Mouse (Mus musculus): Measurements from ENCODE around the gene Zfp410.
"Not testable (repeated sequence)": the region's sequence is repeated elsewhere in the genome, so short reads cannot be mapped to it uniquely, and the experiment has no call there.

The Zfp410 gene

DNA sequence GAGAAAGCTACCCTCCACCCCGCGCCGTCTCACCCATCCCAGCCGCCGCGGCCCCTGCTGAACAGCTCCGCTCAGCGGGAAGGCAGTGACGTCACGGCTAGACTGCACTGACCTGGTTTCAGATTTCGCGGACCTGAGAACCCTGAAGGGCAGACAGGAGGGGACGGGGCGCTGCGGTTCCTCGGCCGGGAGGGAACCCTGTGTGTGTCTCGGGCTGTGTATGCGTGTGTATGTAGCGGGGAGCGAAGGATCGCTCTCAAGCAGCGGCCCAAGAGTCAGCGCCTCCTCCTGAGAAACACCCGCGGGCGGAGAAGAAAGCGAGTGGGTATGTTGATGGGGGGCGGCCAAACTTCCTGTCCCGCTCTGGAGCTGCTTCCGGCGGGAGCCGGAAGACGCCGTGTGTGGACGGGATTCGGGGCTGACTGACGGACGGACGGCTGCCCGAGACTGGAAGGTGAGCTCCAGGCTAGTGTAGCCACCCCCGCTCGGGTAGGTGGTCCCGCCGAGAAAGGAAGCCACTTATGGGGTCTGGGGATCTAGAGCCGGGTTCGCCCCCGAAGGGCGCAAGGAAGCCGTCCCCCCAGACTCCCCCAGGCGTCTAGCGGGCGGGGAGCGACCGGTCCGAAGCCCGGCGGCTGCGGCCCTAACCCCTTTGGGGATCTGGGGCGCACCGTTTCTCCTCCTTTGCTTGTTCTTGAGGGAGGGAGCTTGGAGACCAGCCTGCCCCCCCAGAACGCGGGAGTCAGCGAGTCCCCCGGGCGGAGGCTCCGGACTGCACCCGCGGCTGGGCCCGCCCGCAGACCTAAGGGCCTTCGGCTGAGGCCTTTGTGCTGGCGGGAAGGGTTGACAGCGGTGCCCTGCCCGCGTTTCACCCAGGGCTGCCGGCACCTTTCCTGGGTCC lies at the start of gene Zfp410:
Zfp410 (plus strand) TSS at position 132 of the 901 bp plus-strand sequence.
- DNase-seq: peak; percentile 91 to 92

DNA sequence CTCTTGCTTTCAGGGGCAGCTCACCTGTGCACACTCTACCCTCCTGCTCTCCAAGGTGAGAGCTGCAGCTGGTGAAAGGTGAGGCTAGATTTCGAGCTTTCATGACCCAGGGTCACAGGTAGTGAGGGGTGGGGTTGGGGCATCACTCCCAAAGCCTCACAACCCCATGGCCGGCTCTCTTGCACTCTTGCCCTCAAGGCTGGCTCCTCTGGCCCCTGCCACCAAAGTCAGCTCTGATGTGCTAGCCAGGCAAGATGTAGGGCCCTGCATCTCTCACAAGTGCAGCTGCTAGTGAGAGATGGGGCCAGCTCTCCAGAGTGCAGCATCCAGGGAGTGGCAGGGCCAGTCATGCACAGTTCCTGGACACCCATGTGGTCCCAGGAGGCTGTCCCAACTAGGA lies 49.4 kb upstream of the Zfp410 start:
- DNase-seq: no peak

DNA sequence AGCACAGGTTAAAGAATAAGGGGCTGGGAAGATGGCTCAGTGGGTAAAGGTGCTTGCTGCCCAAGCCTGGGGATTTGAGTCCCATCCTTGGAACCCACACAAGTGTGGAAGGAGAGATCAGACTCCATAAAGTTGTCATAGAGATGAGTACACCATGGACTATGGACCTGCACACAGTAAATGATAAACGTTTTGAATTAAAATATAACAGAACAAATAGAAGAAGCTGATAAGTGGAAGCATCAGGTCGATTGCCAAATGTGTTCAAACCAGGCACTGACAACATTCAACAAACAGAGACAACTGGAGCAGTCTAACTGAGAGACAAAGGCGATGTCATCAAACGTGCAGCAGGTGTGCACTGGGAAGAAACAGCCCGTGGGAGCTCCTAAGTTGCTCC lies 43.3 kb upstream of the Zfp410 start:
- no peak for DNase-seq

DNA sequence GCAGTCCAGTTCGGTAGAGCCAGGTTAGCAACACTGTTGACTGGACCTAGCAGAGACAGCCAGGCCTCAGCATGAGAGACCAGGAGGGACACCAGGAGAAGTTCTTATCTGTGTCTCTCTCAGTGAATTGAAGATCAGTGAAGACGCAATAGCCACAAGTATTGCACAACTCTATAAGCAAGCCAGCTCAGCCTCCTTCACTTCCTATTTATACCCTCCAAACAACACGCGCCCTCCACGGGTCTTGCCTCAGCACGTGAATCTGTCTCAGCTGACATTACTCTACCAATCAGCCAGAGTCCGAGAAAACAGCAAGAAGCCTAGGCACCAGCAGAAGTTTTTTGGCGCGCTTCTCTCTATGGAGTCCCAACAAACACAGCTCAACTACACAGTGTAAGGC lies 41.4 kb upstream of the Zfp410 start:
- DNase-seq: no peak

DNA sequence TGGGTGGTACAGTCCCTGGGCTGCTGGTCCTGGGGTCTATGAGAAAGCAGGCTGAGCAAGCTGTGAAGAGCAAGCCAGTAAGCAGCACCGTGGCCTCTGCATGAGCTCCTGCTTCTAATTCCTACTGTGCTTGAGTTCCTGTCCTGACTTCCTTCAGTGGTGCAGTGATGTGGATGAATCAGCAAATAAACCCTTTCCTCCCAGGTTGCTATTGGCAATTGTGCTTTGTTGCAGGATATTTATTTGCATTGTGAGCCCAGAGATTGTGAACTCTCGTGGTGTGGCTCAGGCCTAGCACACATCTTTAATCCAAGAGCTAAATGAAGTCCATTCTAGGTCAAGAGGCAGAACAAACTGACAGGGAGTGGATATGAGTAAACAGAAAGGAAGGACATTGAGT lies 40.4 kb upstream of the Zfp410 start:
- no peak for DNase-seq

DNA sequence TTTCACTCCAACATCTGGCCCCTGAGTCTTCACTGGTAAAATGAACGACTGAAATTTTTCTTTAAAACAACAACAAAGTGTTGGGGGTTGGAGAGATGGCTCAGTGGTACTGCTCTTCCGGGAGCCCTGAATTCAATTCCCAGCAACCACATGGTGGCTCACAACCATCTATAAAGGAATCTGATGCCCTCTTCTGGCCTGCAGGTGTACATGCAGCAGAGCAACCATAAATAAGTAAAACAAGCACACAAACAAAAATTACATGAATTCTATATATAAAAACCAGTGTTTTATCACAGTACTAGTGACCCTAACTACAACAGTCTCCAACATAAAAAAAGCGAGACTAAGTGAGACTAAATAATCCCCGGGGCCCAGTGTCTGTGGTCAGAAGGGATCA lies 39.9 kb upstream of the Zfp410 start:
- DNase-seq: no peak

DNA sequence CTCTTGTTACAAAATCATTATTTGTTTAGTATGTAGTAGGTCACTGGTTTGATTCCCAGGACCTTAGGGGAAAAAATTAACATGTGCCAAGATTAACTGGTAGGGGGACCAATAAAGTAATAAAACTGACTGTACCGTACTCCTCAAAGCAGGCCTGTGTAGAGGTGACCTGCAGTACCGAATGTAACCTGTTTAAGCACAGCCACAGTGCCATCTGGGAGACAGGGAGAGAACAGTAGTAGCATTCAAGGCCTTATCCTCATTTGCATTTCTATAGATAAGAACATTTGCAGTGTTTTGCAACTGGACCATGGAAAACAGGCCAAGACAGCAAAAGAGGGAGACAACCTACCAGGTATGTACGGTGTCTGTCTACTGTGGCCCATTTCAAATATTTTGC lies 38.8 kb upstream of the Zfp410 start:
- DNase-seq: no peak

DNA sequence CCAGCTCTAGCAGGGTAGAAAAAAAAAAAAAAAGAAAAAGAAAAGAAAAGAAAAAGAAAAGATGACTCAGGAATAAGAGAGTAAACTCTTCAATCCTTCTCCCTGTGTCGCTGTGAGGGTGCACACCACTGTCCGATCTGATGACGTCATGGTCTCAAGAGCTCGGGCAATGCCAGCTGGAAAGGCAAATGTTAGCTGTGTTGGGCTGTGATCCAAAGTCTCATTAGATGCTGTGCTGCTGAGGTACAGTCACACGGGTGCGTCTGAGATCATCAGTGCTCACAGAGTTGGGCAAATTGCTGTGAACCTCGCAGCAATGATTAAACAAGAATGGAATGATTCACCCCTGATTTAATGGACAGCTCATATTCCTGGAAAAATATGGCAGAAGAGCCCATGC lies 37.8 kb upstream of the Zfp410 start:
- peak; percentile 36 to 45 for DNase-seq

DNA sequence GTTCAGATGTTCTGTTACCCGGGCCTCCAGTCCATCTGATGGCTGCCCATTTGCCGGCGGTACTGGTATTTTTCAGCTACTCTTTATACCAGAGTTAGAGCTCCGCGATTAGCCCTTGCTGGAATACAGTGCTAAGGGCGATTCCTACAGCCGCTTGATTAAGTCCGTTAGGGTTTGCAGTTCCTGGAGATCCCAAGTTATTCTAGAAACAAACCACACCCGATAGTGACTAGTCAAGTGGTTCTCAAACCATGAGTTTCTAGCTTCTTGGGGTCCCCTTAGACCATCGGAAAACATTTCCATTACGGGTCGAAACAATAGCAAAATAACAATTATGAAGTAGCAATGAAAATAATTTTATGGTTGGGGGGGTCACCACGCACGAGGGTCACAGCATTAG lies 32.3 kb upstream of the Zfp410 start:
- no peak for DNase-seq

DNA sequence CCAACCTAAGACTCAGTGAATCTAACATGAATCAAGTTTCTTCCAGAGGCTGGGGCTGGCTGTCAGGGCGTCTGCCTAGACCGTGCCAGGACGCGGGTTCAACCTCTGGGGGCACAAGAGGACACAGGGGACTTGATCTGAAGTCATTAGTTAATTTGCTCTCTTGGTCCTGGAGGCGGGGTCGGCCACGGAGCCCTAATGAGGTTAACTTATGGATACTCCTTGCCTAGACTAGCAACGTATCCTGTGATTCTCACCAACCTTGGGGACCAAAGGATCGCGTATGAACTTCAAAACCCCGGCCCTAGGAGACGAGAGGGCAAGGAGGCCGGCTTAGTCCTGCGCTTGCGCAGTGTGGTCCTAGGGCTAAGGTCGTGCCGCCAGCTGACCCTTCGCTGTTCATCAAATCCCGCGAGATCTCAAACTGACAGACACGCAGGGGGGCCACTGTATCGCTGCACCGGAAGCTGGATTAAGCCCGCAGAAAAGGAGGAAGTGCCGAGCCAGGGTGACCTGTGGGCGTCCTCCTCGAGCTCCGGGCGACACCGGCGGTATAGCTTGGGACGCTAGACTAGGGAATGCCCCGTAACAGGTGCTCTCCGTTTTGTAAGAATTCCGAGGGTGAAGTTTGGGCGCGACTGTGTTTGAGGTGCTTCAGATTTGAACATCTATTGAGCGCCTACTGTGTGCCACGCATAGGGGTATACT lies 31.6 kb upstream of the Zfp410 start, which contains the start of gene Ptgr2:
Ptgr2 (plus strand) TSS at position 348 of the 708 bp plus-strand sequence.
- peak; percentile 88 to 94 for DNase-seq

DNA sequence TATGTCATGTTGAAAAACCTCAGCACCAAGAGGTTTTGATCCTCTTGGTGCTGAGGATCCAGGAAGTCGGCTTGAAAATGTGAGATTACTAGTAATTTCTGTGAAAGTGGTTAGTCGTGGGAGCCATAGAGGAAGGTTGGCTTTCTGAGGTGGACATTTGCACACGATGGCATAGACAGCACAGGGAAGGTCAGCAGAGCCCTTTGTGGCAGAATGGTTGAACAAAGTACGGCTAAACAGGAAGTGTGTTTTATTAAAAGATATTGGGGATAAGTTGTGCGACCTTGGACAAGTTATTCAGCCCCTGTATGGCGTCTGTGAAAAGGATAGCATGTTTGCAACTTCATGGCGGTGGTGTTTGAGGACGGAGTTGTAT lies 31.1 kb upstream of the Zfp410 start:
- no peak for DNase-seq

DNA sequence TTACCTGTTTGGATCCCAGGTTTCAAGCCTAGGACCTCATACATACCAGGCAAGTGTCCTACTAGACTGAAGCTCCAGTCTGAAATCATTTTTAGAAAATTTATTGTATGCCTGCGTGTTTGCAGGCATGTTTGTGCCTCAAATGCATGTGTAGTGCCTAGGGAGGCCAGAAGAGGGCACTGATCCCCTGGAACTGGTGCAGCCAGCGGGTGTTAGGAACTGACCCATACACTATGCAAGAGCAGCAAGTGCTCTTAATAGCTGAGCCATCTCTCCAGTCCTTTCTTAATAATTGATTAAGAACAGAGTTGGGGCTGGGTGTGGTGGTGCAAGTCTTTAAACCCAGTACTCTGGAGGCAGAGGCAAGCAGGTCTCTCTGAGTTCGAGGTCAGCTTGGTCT lies 28.2 kb upstream of the Zfp410 start:
- DNase-seq: peak; percentile 18 to 50

DNA sequence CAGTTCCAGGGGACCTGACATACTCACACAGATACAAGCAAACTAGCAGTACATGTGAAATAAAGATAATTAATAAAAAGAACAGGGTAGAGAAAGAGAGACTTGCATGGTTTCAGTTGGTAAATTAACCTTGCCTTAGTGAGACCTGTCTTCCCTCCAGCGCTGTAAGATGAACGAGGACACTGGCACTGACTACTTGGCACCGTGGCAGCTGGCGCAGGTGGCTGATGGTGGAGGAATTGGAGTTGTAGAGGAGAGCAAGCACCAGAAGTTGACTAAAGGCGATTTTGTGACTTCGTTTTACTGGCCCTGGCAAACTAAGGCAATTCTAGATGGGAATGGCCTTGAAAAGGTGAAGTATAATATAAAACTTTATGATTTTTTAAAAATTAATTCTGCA lies 18.8 kb upstream of the Zfp410 start:
- no peak for DNase-seq

DNA sequence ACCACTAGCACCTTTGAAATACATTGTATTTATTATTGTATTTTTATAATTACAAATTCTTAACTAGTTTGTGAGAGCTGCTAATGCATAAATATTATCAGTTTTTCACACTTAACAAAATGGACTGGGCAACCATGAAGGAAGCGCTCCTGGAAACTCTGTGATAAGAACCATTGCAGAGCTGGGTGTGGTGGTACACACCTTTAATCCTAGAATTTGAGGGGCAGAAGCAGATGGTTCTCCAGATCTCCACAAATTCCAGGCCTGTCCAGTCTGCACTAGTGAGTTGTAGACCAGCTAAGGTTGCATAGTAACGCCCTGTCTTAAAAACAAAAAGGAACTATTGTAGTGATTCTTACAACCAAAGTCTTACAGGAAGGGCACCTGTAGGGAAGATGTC lies 17.4 kb upstream of the Zfp410 start:
- no peak for DNase-seq

DNA sequence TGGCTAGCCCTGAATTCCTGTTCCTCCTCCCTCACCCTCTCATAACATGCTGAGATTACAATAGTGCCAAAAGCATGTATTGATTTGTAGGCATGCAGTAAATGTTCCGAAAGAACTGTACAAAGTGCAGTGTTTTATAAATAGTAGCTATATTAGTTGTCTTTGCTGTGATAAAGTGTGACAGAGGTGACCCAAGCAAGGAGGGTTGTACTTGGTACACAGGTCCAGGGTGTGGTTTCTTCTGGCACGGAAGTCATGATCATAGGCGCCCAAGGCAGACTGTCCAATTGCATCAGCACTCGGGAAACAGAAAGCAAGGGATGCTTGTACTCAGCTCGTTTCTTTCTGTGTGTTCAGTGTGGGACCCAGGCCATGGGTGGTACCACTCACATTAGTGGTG lies 12.6 kb upstream of the Zfp410 start:
- no peak for DNase-seq

DNA sequence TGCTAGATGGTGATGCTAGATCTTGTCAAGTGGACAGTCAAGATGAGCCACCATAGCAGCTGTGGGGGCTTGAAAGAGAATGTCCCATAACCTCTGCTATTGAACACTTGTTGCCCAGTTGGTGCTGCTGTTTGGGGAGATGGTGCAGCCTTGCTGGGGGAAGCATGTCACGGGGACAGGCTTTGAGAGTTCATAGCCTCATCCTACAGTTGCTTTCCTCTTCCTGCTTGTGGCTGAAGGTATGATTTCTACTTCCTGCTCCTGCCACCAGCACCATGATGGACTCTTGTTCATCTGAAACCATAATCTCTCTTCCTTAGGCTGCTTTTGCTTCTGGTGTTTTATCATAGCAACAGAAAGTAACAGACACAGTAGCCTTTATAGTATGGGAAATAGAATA lies 12.1 kb upstream of the Zfp410 start:
- no peak for DNase-seq

DNA sequence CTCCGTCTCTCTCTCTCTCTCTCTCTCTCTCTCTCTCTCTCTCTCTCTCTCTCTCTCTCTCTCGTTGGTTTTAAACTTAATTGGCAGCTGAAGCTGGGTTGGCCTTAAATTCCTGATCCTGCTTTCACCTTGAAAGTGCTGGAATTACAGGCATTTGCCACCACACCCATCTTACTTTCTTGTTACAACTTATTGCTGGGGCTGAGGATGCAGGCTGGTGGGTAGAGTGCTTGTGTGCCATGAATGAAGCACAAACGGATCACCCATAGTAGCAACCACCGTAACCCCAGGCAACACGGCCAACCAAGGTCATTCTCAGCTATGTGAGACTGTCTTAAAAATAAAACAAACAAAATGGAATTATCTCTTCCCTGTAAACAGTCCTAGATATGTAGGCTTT lies 5.3 kb upstream of the Zfp410 start:
- DNase-seq: no peak

DNA sequence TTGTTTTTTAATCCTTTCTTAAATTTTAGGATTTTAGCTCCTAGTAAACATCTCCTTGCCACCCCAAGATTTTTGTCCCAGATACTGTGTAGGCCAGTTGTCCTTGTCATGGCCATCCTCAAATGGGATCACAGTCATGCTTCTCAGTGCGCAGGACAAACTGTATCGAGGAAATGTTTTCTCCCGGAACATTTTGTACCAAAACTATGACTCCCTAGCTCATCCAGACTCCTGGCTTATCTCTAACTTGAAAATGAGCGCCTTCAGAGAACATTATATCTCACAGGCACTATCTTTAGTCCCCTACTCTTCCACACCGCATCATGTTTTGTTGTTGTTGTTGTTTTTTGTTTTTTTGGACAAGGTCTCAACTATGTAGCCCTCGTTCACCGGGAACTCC lies 646 bp upstream of the Zfp410 start:
- DNase-seq: no peak

DNA sequence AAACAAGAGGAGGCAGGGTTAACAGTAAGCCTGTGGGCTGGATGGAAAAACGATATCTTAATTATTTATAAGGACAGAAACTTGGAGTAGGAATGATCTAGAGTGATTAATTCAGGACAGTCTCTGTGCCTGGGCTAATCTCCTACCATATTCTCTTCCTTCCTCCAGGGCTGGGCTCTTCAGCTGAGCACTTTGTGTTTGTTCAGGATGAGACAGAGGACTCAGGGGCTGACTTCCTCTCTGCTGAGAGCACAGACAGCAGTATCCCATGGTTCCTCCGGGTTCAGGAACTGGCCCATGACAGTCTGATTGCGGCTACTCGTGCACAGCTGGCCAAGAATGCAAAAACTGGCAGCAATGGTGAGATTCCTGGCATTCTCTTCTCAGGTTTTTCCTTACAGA lies 10.5 kb downstream of the Zfp410 start:
- DNase-seq: no peak

DNA sequence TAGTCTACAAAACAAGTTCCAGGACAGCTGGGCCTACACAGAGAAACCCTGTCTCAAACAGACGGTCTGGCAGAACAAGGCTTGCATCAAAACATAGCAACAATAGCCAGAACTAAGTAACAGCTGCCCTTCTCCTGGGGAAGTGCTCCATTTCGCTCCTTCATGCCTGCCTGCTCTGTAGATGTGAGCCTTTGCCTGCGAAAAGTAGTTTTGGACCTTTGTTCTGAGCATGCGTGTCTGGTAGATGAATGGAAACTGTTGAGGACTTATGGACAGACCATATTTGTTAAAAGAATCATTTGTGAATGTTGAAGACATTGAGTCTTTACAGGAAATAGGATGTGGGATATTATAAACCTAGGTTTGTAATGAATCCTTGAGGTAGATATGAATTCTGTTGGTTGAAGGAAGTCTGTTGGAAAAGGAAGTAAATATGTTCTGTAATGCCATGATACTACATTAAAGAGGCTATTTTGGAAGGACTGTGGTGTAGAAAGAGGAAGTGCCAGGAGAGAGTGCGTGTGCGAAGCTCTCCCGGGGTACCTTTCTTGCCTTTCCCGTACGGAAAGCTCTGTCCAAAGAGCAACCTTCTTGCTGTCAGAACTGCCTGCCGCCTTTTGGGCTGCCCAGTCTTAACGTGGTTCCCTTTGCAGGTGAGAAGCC lies 20.4 kb downstream of the Zfp410 start:
- DNase-seq: no peak

DNA sequence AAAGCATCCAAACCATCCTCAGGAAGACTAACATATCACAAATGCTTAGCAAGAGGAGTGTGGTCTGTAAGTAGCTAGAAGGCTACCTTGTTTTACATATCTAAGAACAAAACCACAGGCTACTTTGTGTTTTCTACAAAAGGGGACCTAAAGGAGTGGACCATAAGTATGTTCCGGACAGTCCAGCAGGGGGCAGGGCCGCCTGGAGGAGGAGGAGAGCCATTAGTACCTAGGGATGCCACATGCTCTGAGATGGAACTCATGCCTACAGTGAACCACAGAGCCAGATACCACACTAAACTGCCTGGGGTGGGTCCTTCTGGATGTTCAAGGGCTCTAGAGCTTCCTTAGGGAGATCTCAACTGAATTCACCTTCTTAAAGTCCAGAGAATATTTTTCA lies 30.5 kb downstream of the Zfp410 start:
- DNase-seq: peak in 1 of 2 experiments; percentile 26

DNA sequence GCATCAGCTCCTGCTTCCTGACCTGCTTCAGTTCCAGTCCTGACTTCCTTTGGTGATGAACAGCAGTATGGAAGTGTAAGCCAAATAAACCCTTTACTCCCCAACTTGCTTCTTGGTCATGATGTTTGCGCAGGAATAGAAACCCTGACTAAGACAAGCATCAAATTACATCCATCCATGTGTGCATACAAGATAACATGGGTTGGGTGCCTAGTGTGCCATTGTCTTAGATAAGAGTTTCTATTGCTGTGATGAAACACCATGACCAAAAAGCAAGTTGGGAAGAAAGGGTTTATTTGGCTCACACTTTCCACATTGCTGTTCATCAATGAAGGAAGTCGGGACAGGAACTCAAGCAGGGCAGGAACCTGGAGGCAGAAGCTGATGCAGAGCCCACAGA lies 42.0 kb downstream of the Zfp410 start:
- DNase-seq: not testable (repeated sequence)
